Mouse (Mus musculus) brain, embryonic 18.5 days (tissue): Measurements from ENCODE around the gene Cnnm3.
"Not testable (repeated sequence)": the region's sequence is repeated elsewhere in the genome, so short reads cannot be mapped to it uniquely, and the experiment has no call there.

Experiments used
- DNase-seq: peaks from one replicate; pipeline ENCODE4 v3.0.0-alpha.2; 2012; ENCODE audit warnings: low read depth, low spot score

Gene Cnnm3

GRCm38 (mm10) chr1:36535477-36536396 is 24.1 kb downstream of the Cnnm3 start:
- no peak for DNase-seq

- no peak for DNase-seq
Observed at GRCm38 (mm10) chr1:36536397-36536728, 24.7 kb downstream of the Cnnm3 start.

- DNase-seq = not testable (repeated sequence)
Observed at GRCm38 (mm10) chr1:36536783-36537182, 25.1 kb downstream of the Cnnm3 start, which contains the start of gene Ankrd23. Gene Ankrd23 (minus strand): TSS chr1:36536883.

DNA sequence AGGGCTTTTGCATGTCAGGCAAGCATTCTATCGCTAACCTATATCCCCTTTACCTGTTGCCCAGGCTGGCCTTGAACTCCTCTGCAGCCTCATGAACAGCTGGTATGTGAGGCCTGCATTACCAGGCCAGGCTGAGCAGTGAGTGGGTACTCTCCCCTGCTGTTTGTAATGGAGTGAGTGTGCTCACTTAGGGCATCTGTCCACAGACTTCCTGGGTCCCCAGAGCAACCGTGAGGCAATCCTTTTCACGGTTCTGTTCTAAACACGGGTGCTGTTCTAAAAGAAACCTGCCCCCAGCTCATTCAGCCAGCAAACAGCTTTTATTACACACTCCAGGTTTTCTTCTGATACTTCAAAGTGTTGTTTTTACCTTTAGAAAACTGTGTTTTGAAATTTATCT is 27.1 kb downstream of the Cnnm3 start:
- DNase-seq = no peak

DNA sequence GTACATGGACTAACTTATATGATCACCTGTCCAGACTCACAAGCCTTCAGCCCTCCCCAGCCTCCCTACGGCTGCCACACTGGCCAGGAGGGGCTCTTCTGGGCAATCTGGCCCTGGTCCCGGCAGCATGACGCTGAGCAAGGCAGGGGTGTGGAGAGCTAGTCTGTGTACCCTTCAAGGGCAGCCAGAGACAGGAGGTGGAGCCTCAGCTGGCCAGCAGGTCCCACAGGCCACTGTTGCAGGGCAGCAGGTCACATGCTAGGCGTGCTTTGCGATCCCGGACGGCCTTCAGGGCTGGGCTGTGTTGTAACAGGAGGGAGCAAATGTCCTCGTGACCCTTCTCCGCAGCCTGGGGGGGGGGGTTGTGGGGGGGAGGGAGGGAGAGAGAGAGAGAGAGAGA is 27.5 kb downstream of the Cnnm3 start, which contains the start of gene Gm42417:
Gene Gm42417 (minus strand): TSS at position 244 of the 400 bp plus-strand sequence.
- no peak for DNase-seq

DNA sequence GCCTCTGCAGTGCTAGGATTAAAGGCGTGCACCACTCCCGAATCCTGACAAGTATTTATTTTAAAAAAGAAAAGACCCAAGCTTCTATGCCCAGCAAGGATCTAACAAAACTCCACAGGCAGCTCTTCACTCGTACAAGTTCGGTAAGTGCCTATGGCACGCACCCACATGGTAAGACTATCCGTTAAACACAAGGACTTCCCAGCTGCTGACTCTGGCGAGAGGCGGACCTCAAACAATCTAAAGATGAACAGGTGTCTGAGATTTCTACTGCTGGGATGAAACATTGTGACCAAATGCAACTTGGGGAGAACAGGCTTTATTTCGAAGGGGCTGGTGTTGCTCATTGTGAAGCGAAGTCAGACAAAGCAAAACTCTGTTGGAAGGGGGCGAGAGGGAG is 28.5 kb downstream of the Cnnm3 start:
- no peak for DNase-seq

GRCm38 (mm10) chr1:36540807-36541206 is 29.1 kb downstream of the Cnnm3 start:
- DNase-seq = no peak

- no peak for DNase-seq
Observed at GRCm38 (mm10) chr1:36541844-36542243, 30.2 kb downstream of the Cnnm3 start.

DNA sequence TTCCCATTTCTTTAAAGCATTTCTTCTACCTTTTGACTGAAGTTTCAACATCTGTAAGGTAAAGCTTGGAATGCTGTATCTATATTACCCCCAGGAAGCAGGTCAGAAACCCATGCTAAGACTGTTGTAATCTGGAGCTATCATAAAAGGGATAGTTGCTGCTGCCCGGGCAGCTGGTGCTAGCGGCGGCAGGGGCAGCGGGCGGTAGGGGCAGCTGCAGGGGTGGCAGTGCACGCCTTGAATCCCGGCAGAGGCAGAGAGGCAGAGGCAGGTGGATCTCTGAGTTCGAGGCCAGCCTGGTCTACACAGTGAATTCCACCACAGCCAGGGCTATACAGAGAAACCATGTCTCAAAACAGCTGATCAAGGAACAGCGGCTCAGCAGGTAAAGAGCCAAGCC is 31.3 kb downstream of the Cnnm3 start:
- no peak for DNase-seq

DNA sequence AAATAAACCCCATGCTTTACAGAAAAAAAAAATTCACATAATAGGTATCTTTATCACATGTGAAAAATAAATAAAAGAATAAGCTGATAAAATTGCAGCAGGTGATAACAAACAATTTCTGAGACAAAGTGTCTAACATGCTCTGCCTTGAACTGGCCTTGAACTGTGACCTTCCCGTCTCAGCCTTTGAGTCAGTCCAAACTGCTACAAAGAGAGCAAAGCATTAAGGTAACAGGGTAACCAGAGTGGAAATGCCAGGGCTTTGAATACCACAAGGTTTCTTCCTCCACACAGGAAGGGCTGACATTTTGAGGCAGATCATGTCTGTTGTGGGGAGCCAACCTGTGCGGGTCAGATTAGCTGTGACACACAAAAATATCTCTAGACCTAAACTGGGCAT is 33.7 kb downstream of the Cnnm3 start:
- DNase-seq = no peak

DNA sequence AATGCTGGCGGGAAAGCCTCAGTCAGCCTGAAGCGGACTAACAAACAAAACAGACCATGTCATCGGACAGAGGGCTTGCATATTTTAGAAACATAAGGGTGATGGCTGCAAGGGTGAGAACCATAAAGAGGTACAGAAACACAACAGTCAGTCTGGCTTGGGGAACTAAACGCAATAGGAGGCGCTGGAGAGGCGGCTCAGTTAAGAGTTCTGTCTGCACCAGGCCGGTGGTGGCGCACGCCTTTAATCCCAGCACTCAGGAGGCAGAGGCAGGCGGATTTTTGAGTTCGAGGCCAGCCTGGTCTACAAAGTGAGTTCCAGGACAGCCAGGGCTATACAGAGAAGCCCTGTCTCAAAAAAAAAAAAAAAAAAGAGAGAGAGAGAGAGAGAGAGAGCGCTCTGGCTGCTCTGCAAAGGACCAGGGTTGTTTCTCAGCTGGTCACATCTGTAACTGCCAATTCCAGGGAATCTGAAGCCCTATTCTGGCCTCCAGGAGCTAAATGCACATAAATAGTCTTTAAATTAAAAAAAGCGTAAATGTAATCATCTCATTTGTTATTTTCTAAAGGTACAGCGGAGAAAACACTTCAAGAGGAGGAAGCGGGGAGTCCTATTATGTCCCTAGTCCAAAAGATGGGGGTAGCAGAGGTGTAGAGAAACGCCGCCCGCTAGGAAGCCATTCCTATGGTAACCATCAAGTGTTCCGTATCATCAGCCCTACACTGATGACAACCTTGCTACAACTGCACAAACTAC is 34.4 kb downstream of the Cnnm3 start:
- no peak for DNase-seq

DNA sequence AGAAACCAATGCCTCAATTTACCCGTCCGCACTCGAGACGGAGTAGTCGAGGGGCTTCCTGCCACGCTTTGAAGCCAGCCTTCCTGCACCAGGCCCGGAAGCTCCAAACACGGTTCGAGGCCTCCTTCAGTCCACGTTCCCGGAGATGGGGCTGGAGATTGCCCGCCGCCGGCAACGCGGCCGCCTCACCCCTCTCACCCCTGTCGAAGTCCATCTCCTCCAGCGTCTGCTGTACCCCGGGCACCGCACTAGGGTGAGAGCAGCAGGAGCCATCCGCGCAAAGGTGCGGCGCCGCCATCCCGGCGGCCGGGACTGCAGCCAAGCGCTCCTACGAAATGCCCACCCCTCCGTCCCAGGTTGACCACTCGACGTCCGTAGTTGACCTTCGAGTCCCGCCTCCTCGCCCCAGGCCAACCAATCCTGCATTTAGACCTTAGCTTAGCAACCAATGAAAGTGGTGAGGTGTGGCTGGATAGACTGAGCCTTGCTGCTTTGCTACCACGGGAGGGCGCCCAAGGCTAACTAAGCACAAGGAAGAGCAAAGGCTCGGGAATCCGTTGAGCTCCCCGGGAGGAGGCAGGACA is 35.3 kb downstream of the Cnnm3 start, which contains the start of gene Ankrd39:
Gene Ankrd39 (minus strand): TSS at position 558 of the 584 bp plus-strand sequence.
- DNase-seq = peak; percentile 96

- no peak for DNase-seq
Observed at GRCm38 (mm10) chr1:36547981-36548598, 36.4 kb downstream of the Cnnm3 start.

DNA sequence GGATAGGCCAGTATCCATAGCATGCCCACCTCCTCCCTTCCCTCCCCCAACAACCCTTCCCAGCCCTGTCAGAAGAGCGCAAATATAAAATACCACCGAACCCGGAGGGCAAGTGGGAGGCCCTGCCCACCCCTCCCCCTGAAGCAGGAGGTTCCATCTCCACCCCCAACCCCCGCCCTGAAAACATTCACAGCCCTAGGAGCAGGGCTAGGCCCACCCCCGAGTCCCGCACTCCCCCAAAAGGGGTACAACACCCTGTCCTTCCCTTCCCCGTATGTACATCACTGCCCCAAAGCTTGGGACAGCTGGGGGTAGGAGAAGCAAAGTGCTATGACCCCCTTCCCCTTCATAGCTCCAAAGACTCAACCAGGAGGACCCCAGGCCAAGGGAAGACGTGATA is 37.1 kb downstream of the Cnnm3 start:
- no peak for DNase-seq

DNA sequence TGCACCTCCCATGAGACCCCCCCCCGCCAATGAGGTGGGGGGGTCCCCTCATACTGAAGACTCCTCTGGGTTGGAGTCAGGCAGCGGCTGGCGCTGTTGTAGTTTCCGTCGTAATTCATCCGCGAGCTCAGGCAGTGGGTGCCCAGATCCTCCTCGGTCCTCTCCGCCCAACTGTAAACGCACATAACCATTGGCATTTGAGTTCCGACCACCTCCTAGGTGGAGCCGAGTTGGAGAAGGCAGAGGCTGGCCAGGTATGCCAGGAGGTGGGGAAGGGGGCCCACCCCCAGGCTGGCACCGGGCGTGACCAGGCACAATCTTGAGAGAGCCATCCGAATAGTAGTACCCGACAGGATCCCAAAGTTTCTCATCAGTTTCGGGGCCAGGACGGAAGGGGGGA is 37.8 kb downstream of the Cnnm3 start:
- DNase-seq = no peak

DNA sequence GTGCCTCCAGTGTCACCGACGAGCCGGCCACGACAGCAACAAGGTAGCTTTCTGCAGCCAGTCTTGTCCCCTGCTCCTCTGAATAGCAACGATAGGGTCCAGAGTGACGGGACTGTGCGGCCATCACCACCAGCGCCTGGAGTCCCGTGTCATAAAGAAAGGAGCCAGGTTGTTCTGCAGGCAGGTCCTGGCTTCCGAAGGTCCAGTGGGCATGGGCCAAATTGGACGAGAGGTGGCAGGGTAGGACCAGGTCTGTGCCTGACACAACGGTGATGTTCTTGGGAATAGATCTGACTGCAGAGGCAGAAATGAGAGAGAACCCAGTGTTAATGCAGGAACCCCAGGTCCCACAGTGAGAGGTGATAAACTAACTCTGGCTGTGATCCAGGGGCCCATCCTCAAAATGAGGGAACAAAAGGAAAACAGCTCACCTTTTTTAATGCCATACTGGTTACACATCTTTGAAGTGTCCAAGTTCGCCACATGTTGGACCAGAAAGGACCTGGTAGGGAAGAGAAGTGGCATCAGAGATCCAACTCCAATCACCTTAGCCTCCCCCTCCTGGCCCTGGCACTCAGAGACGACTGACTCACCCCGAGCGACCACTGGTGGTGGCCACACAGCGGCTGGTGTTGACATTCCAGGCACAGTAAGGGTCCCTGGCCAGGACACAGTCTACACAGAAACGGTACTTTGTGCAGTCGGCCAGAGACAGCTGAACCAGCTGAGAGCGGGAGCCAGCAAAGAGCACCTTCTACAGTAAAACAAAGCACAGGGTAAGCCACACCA is 38.6 kb downstream of the Cnnm3 start:
- DNase-seq = no peak

DNA sequence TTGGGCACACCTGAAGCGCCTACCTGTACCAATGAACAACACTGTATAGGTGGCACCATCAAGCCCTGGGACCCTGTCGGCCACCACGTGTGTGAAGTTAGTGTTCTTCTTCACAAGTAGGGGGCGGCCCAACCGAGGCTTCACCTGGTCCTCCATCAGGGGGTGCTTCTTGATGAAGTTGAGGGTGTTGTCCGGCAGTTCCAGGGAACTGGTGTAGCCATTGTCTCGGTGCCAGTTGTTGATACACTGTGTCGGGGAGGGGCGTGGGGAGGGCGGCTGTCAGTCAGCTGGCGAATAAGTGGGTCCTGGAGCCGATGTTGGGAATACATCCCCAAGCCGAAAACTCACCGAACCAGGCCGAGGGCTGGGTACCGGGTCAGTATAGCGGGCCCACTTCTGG is 40.2 kb downstream of the Cnnm3 start:
- no peak for DNase-seq

DNA sequence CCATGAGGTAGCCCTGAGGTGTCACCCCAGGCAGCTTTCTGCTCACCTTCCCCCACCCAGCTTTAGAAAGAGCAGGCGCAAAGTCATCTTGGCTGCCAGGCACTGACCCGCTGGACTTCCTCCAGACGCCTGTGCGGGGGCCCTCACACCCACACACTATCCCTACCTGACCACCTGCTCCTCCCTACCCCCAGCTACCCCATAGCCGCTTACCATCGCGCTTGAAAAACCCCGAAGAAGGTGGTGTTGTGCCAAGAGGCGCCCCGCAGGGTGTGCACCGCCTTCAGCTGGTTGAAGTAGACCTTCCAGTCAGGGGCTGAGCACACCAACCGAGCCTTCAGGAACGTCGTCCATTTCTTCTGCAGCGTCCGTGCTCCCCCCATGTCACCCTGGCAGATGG is 40.8 kb downstream of the Cnnm3 start:
- no peak for DNase-seq

DNA sequence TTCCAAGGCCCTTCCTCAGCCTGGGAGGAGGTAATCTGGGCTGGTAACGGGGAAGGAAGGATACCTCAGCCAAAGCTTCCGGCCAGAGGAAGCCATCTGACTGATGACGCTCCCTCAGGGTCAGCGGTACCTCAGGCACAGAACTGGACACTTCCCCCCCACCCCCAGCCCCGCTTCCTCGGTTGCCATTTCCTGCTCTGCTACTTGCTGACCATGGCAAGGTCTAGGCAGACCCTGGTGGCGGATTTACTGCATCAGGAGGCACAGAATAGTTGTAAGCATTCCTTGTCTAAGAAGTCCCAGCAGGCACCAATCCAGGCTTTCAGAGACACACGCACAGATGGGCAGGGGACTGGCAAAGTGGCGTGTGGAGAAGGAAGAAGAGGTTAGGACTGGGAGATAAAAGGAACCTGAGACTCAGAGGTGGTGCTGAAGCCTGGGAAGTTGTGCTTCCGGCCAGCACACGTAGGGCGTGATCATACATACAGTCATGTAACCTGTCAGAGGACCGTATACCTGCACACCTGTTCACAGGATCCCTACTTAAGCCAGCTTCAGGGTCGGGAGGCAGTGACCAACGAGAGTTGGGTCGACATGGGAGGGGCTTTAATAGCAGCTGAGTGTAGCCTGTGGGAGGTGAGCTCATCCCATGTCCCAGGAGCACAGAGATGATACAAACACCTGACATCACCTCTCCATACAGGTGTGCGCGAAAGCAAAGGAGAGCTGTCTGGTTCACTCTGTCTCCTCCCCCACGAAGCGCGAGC is 43.1 kb downstream of the Cnnm3 start:
- DNase-seq = no peak

- DNase-seq = no peak
Observed at GRCm38 (mm10) chr1:36555798-36556395, 44.2 kb downstream of the Cnnm3 start.
